29 mouse cellular contexts compared by ENCODE assay signal in genomic region chr19:24455249-24455960, GRCm38 (mm10). TPM values are rescaled to one million over a fixed set of nuclear protein-coding genes. Genes with fewer than 3 reads are reported as not detected.
DNase-seq lines count a peak whose midpoint lies in the region; ATAC-seq and TF ChIP-seq lines count a peak whose summit lies in the region.
"Had no signal": no experiment of that assay in that cellular context is flagged by ENCODE, and none has a peak within 500 bp of the region (broad histone marks: within the 10 kb centered on the region; RNA-seq: fewer than 3 reads in every experiment).

No protein-coding gene starts in this region.

- H3K4me2 ChIP-seq in heart, postnatal 0 days (ENCODE audit: low read depth, low read length), result no peak overlapping the region
- H3K4me2 ChIP-seq: hindbrain, embryonic 12.5 days; limb, embryonic 13.5 days; liver, embryonic 11.5 days; midbrain, embryonic 11.5 days; neural tube, embryonic 12.5 days had no signal

- WGBS in heart, postnatal 0 days, result 70% methylated on average over 6 of the region's 6 CpGs

- TF ChIP-seq CTCF in heart, postnatal 0 days (IDR thresholded peaks at IDR 0.05; ENCODE audit: low read depth), result no peak

- no peaks in the 10 kb centered on the region for H3K9me3 ChIP-seq in heart, postnatal 0 days (replicated peaks; ENCODE audit: control insufficient read depth, low read length)
- H3K9me3 ChIP-seq: hindbrain, embryonic 12.5 days; limb, embryonic 13.5 days; neural tube, embryonic 12.5 days had no signal

- DNase-seq in adrenal gland, adult 8-10 months, result peak; percentile 31
- DNase-seq in adrenal gland, postnatal 4 days (ENCODE audit: low spot score in 2 of 2), result no peak
- no peak for DNase-seq in heart, postnatal 0 days (ENCODE audit: low spot score)
- DNase-seq in heart, postnatal 25 days (ENCODE audit: low spot score), result no peak
- peak; percentile 27 for DNase-seq in testis, postnatal 10 days (ENCODE audit: low spot score)
- no peak for DNase-seq in testis, postnatal 14 days (ENCODE audit: low spot score)
- DNase-seq in gonadal fat pad, adult 2 months (ENCODE audit: low read depth), result peak; percentile 59
- DNase-seq in right cerebral cortex, postnatal 36 days (ENCODE audit: low spot score in 2 of 2), result no peak
- DNase-seq: cerebellum, adult 11 months; cerebellum, adult 9-10 months; cerebellum, postnatal 36 days; gastrocnemius, postnatal 25 days; heart, adult 2 months; heart, postnatal 14 days; kidney, adult 8-10 months; kidney, postnatal 10 days; layer of hippocampus, adult 9-11 months; right cerebral cortex, adult 18-20 months; right cerebral cortex, postnatal 4 days; thymus, postnatal 4 days had no signal

- ATAC-seq in heart, postnatal 0 days (ENCODE audit: insufficient read depth, low read depth), result no peak
- ATAC-seq: forebrain, embryonic 14.5 days had no signal

- peak overlapping the region; percentile 54 for H3K27ac ChIP-seq in heart, postnatal 0 days (ENCODE audit: low read depth)
- H3K27ac ChIP-seq: heart, adult 2 months; hindbrain, embryonic 12.5 days; left cerebral cortex, adult 2 months; limb, embryonic 13.5 days; neural tube, embryonic 12.5 days; stomach, postnatal 0 days had no signal

- peaks cover 18% of the 10 kb centered on the region for H3K4me1 ChIP-seq in heart, postnatal 0 days (ENCODE audit: control insufficient read depth, insufficient read depth)

- no peak overlapping the region for H3K9ac ChIP-seq in heart, postnatal 0 days (replicated peaks; ENCODE audit: low read depth, low read length)
- H3K9ac ChIP-seq: hindbrain, embryonic 12.5 days; limb, embryonic 13.5 days; neural tube, embryonic 12.5 days had no signal

- no peak for TF ChIP-seq EP300 in heart, postnatal 0 days (IDR thresholded peaks at IDR 0.05; ENCODE audit: low read depth)

- H3K4me3 ChIP-seq in heart, postnatal 0 days (ENCODE audit: low read depth, low read length), result no peak overlapping the region
- H3K4me3 ChIP-seq: heart, adult 2 months; hindbrain, embryonic 12.5 days; left cerebral cortex, adult 2 months; limb, embryonic 13.5 days; myocyte; neural tube, embryonic 12.5 days had no signal

- no peaks in the 10 kb centered on the region for H3K36me3 ChIP-seq in heart, postnatal 0 days (replicated peaks; ENCODE audit: control insufficient read depth, insufficient read depth, low read length)
- H3K36me3 ChIP-seq: hindbrain, embryonic 12.5 days; limb, embryonic 13.5 days; neural tube, embryonic 12.5 days had no signal

- intact Hi-C loops in heart, postnatal 25 days (cut with DNase I), result no loop called here

- no peaks in the 10 kb centered on the region for H3K27me3 ChIP-seq in heart, postnatal 0 days (ENCODE audit: control insufficient read depth, insufficient read depth, low read length)
- H3K27me3 ChIP-seq: hindbrain, embryonic 12.5 days; limb, embryonic 13.5 days; neural tube, embryonic 12.5 days had no signal

RNA-seq across cellular contexts. Expression of gene Fam122a, which starts 21.8 kb away (rescaled TPM):
- 10 to 100 TPM; 28.0 to 37.9 (median 33.5) TPM for total RNA-seq in adrenal gland, adult 8-10 months (2022)
- 10 to 100 TPM; 37.1 to 37.6 TPM for total RNA-seq in adrenal gland, postnatal 4 days (2021)
- total RNA-seq in heart, postnatal 0 days (2014; rRNA removed; ENCODE audit: low replicate concordance), result 3.9 and 11.4 TPM in 2 replicates
- 48.9 and 55.1 TPM in 2 replicates for polyA plus RNA-seq in heart, postnatal 0 days (2015; fragmentation: Nextera tagmentation; extraction: Ambion mirVana)
- 10 to 100 TPM; 19.9 to 20.9 TPM for total RNA-seq in heart, postnatal 25 days (2021)
- polyA plus RNA-seq in gonadal fat pad, adult 2 months (2012; rRNA removed), result 27.4 and 31.2 TPM in 2 replicates

Comparison
In these comparisons a context has a peak if more than half of its experiments do, and no peak if none do; other contexts are left out.
1. DNase-seq: peak in adrenal gland, adult 8-10 months (single experiment), testis, postnatal 10 days (single experiment) and gonadal fat pad, adult 2 months (single experiment); none in adrenal gland, postnatal 4 days (0 of 2), heart, postnatal 0 days (single experiment), heart, postnatal 25 days (single experiment), testis, postnatal 14 days (single experiment) and right cerebral cortex, postnatal 36 days (0 of 2).